Mouse (Mus musculus) heart, embryonic 13.5 days (tissue): ENCODE measurements around the gene Dpy19l1. TPM values are rescaled to one million over a fixed set of nuclear protein-coding genes. Genes with fewer than 3 reads are reported as not detected.

Experiments
- ATAC-seq: fragments of 200-750 bp; cut with Nextera tagmentation; 2 replicates; pipeline ENCODE4 v1.8.0; 2017; ENCODE audit warnings: moderate TSS enrichment; ENCODE audit not compliant: insufficient number of reproducible peaks, low FRiP score, low TSS enrichment; ENCODE audit errors: extremely low read depth
- H3K27ac ChIP-seq: fragments of 300-500 bp; sonication (generic); replicated peaks from 2 replicates; pipeline ENCODE4 v1.5.1; 2015; ENCODE audit warnings: moderate library complexity, mild to moderate bottlenecking, inconsistent platforms
- H3K27me3 ChIP-seq: fragments of 300-500 bp; sonication (generic); replicated peaks from 2 replicates; pipeline ENCODE4 v1.6.1; 2015; ENCODE audit warnings: mild to moderate bottlenecking, inconsistent platforms
- H3K36me3 ChIP-seq: fragments of 300-500 bp; sonication (generic); 2 replicates; pipeline ENCODE4 v1.6.1; 2015; ENCODE audit warnings: mild to moderate bottlenecking, inconsistent platforms
- H3K4me1 ChIP-seq: fragments of 300-500 bp; sonication (generic); 2 replicates; pipeline ENCODE4 v1.6.1; 2015; ENCODE audit warnings: inconsistent platforms
- H3K4me2 ChIP-seq: fragments of 300-500 bp; sonication (generic); 2 replicates; pipeline ENCODE4 v1.6.1; 2015; ENCODE audit warnings: inconsistent platforms, mild to moderate bottlenecking, moderate library complexity
- H3K4me3 ChIP-seq: fragments of 300-500 bp; sonication (generic); 2 replicates; pipeline ENCODE4 v1.5.1; 2015; ENCODE audit warnings: moderate library complexity, mild to moderate bottlenecking, inconsistent platforms
- H3K9ac ChIP-seq: fragments of 300-500 bp; sonication (generic); 2 replicates; pipeline ENCODE4 v1.6.1; 2015; ENCODE audit warnings: inconsistent platforms, mild to moderate bottlenecking, moderate library complexity
- H3K9me3 ChIP-seq: fragments of 300-500 bp; sonication (generic); 2 replicates; pipeline ENCODE4 v1.6.1; 2016; ENCODE audit warnings: inconsistent platforms
- WGBS: fragments of 180-500 bp; shearing (Covaris S2); methylation state at CpG from one replicate; pipeline ENCODE4 v1.1.7; 2015; ENCODE audit warnings: mixed read lengths; 5-methylcytosine and 5-hydroxymethylcytosine counted together
- polyA plus RNA-seq: library from polyadenylated mRNA; unstranded; fragments of >200 nt; fragmentation: Nextera tagmentation; extraction: Ambion mirVana; gene quantifications from 2 replicates; pipeline ENCODE4 v1.2.1, GENCODE M21; 2015

Gene Dpy19l1
- polyA plus RNA-seq, 1 experiment from 2014 or later, result 5.8 TPM

- H3K4me3 ChIP-seq, result no peak overlapping the region
- H3K27me3 ChIP-seq, result no peaks in the 10 kb centered on the region
- H3K27ac ChIP-seq, result no peak overlapping the region
- ATAC-seq, result no peak
- H3K4me1 ChIP-seq, result no peaks in the 10 kb centered on the region
- no peaks in the 10 kb centered on the region for H3K9me3 ChIP-seq
- H3K9ac ChIP-seq, result no peak overlapping the region
- 84% methylated on average over 5 of the region's 5 CpGs for WGBS
- peaks cover 4% of the 10 kb centered on the region for H3K36me3 ChIP-seq
- no peak overlapping the region for H3K4me2 ChIP-seq
Observed at GRCm38 (mm10) chr9:24467186-24467585, 35.8 kb downstream of the Dpy19l1 start.

- Histone ChIP-seq H3K9ac (no peak overlapping the region), H3K36me3 (peaks cover 7% of the 10 kb centered on the region)
- WGBS, result 89% methylated on average over 1 of the region's 1 CpGs
Observed at GRCm38 (mm10) chr9:24466649-24467048, 36.3 kb downstream of the Dpy19l1 start.

GRCm38 (mm10) chr9:24461379-24461961 lies 41.5 kb downstream of the Dpy19l1 start:
- Histone ChIP-seq H3K4me1 (no peaks in the 10 kb centered on the region), H3K27ac (no peak overlapping the region), H3K9me3 (no peaks in the 10 kb centered on the region), H3K27me3 (no peaks in the 10 kb centered on the region), H3K36me3 (peaks cover 17% of the 10 kb centered on the region), H3K4me2 (no peak overlapping the region), H3K4me3 (no peak overlapping the region), H3K9ac (no peak overlapping the region)
- 83% methylated on average over 9 of the region's 9 CpGs for WGBS
- no peak for ATAC-seq

More at GRCm38 (mm10) chr9:24466649-24467048, 36.3 kb downstream of the Dpy19l1 start:
- H3K4me1 ChIP-seq, result no peaks in the 10 kb centered on the region
- H3K27me3 ChIP-seq, result no peaks in the 10 kb centered on the region
- no peaks in the 10 kb centered on the region for H3K9me3 ChIP-seq
- H3K4me2 ChIP-seq, result no peak overlapping the region
- H3K27ac ChIP-seq, result no peak overlapping the region
- ATAC-seq, result no peak
- no peak overlapping the region for H3K4me3 ChIP-seq

GRCm38 (mm10) chr9:24453833-24454232 lies 49.1 kb downstream of the Dpy19l1 start:
- no peak overlapping the region for H3K4me2 ChIP-seq
- H3K36me3 ChIP-seq, result peaks cover 17% of the 10 kb centered on the region
- H3K4me3 ChIP-seq, result no peak overlapping the region
- WGBS, result 90% methylated on average over 12 of the region's 12 CpGs
- no peaks in the 10 kb centered on the region for H3K9me3 ChIP-seq
- no peaks in the 10 kb centered on the region for H3K27me3 ChIP-seq
- no peak overlapping the region for H3K27ac ChIP-seq
- no peak overlapping the region for H3K9ac ChIP-seq
- H3K4me1 ChIP-seq, result 0 out of 2 replicates have a peak, but pooled peaks cover 4% of the 10 kb centered on the region
- ATAC-seq, result no peak

- Histone ChIP-seq H3K4me2 (no peak overlapping the region), H3K4me1 (0 out of 2 replicates have a peak, but pooled peaks cover 4% of the 10 kb centered on the region), H3K27me3 (no peaks in the 10 kb centered on the region), H3K27ac (no peak overlapping the region), H3K9me3 (no peaks in the 10 kb centered on the region), H3K36me3 (peaks cover 25% of the 10 kb centered on the region), H3K4me3 (no peak overlapping the region), H3K9ac (no peak overlapping the region)
- WGBS, result 84% methylated on average over 3 of the region's 3 CpGs
- no peak for ATAC-seq
Observed at GRCm38 (mm10) chr9:24450976-24451375, 52.0 kb downstream of the Dpy19l1 start.

GRCm38 (mm10) chr9:24450524-24450923 lies 52.4 kb downstream of the Dpy19l1 start:
- H3K27me3 ChIP-seq, result no peaks in the 10 kb centered on the region
- ATAC-seq, result no peak
- 0 out of 2 replicates have a peak, but pooled peaks cover 4% of the 10 kb centered on the region for H3K4me1 ChIP-seq
- H3K4me3 ChIP-seq, result no peak overlapping the region
- 73% methylated on average over 7 of the region's 7 CpGs for WGBS
- no peak overlapping the region for H3K4me2 ChIP-seq
- H3K36me3 ChIP-seq, result peaks cover 25% of the 10 kb centered on the region
- H3K9ac ChIP-seq, result no peak overlapping the region
- H3K27ac ChIP-seq, result no peak overlapping the region
- H3K9me3 ChIP-seq, result no peaks in the 10 kb centered on the region

- H3K4me3 ChIP-seq, result no peak overlapping the region
- peaks cover 36% of the 10 kb centered on the region for H3K36me3 ChIP-seq
- no peak overlapping the region for H3K9ac ChIP-seq
- WGBS, result 82% methylated on average over 2 of the region's 2 CpGs
- no peak overlapping the region for H3K27ac ChIP-seq
- no peak for ATAC-seq
- H3K27me3 ChIP-seq, result no peaks in the 10 kb centered on the region
- H3K4me2 ChIP-seq, result no peak overlapping the region
- H3K4me1 ChIP-seq, result peaks cover 5% of the 10 kb centered on the region
- H3K9me3 ChIP-seq, result no peaks in the 10 kb centered on the region
Observed at GRCm38 (mm10) chr9:24434901-24435300, 68.0 kb downstream of the Dpy19l1 start.

GRCm38 (mm10) chr9:24429721-24430120 lies 73.2 kb downstream of the Dpy19l1 start:
- H3K36me3 ChIP-seq, result peaks cover 44% of the 10 kb centered on the region
- no peak for ATAC-seq
- H3K4me2 ChIP-seq, result no peak overlapping the region
- no peaks in the 10 kb centered on the region for H3K27me3 ChIP-seq
- H3K9ac ChIP-seq, result no peak overlapping the region
- no peaks in the 10 kb centered on the region for H3K9me3 ChIP-seq
- no peak overlapping the region for H3K27ac ChIP-seq
- no peaks in the 10 kb centered on the region for H3K4me1 ChIP-seq
- no peak overlapping the region for H3K4me3 ChIP-seq

GRCm38 (mm10) chr9:24425679-24426078 lies 77.3 kb downstream of the Dpy19l1 start:
- no peak overlapping the region for H3K4me2 ChIP-seq
- H3K36me3 ChIP-seq, result peaks cover 41% of the 10 kb centered on the region
- no peak overlapping the region for H3K27ac ChIP-seq
- H3K4me1 ChIP-seq, result peaks cover 5% of the 10 kb centered on the region; the same call in 1 of the 2 replicates
- WGBS, result 76% methylated on average over 1 of the region's 1 CpGs
- H3K27me3 ChIP-seq, result no peaks in the 10 kb centered on the region
- H3K4me3 ChIP-seq, result no peak overlapping the region
- no peak for ATAC-seq
- H3K9ac ChIP-seq, result no peak overlapping the region
- no peaks in the 10 kb centered on the region for H3K9me3 ChIP-seq

- no peak overlapping the region for H3K4me3 ChIP-seq
- H3K4me1 ChIP-seq, result peaks cover 5% of the 10 kb centered on the region; the same call in 1 of the 2 replicates
- no peak overlapping the region for H3K27ac ChIP-seq
- no peak overlapping the region for H3K4me2 ChIP-seq
- ATAC-seq, result no peak
- H3K27me3 ChIP-seq, result no peaks in the 10 kb centered on the region
- H3K9ac ChIP-seq, result no peak overlapping the region
- H3K36me3 ChIP-seq, result peaks cover 52% of the 10 kb centered on the region
- no peaks in the 10 kb centered on the region for H3K9me3 ChIP-seq
- 89% methylated on average over 8 of the region's 8 CpGs for WGBS
Observed at GRCm38 (mm10) chr9:24423241-24423640, 79.7 kb downstream of the Dpy19l1 start.

- Histone ChIP-seq H3K36me3 (peaks cover 48% of the 10 kb centered on the region), H3K9me3 (no peaks in the 10 kb centered on the region), H3K27me3 (no peaks in the 10 kb centered on the region), H3K27ac (no peak overlapping the region), H3K4me1 (peaks cover 5% of the 10 kb centered on the region; the same call in 1 of the 2 replicates), H3K4me2 (no peak overlapping the region), H3K9ac (no peak overlapping the region), H3K4me3 (no peak overlapping the region)
- 29% methylated on average over 1 of the region's 1 CpGs for WGBS
- ATAC-seq, result no peak
Observed at GRCm38 (mm10) chr9:24421888-24422287, 81.1 kb downstream of the Dpy19l1 start.

GRCm38 (mm10) chr9:24421221-24421620 lies 81.7 kb downstream of the Dpy19l1 start:
- H3K36me3 ChIP-seq, result peaks cover 50% of the 10 kb centered on the region
- H3K4me3 ChIP-seq, result no peak overlapping the region
- H3K9ac ChIP-seq, result no peak overlapping the region
- H3K4me2 ChIP-seq, result no peak overlapping the region
- H3K27ac ChIP-seq, result no peak overlapping the region
- H3K4me1 ChIP-seq, result peaks cover 5% of the 10 kb centered on the region; the same call in 1 of the 2 replicates
- WGBS, result 79% methylated on average over 3 of the region's 3 CpGs
- no peak for ATAC-seq
- no peaks in the 10 kb centered on the region for H3K9me3 ChIP-seq
- H3K27me3 ChIP-seq, result no peaks in the 10 kb centered on the region
